Mouse (Mus musculus) thymus, adult 2 months (tissue): ENCODE data around the gene Hydin.
"Not testable (repeated sequence)": the region's sequence is repeated elsewhere in the genome, so short reads cannot be mapped to it uniquely, and the experiment has no call there.

Experiments
- CTCF ChIP-seq: fragments of 200-500 bp; IDR thresholded peaks from 2 replicates; pipeline ENCODE4 v1.5.1; 2012; ENCODE audit warnings: mild to moderate bottlenecking, control low read depth, low read length, moderate library complexity, borderline replicate concordance; ENCODE audit not compliant: control insufficient read depth, poor library complexity, insufficient read depth; ENCODE audit errors: extremely low read depth
- POLR2A ChIP-seq: fragments of 200-500 bp; IDR thresholded peaks from 2 replicates; pipeline ENCODE4 v1.6.1; 2012; ENCODE audit warnings: mild to moderate bottlenecking, low read length, control low read depth, moderate library complexity; ENCODE audit not compliant: control insufficient read depth, poor library complexity, insufficient read depth; ENCODE audit errors: extremely low read depth

DNA sequence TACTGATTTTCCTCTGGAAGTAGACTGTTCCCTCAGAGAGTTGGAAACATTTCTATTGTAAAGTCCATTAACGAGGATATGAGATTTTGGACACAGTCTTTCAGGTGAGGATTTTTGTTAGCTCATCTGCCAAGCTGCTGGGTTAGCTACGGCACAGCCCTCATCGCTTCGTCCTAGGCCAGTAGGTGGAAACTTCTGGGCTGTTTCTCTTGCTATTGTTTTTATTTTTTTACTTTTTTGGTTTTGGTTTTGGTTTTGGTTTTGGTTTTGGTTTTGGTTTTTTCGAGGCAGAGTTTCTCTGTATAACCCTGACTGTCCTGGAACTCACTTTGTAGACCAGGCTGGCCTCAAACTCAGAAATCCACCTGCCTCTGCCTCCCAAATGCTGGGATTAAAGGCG is 117.9 kb downstream of the Hydin start:
- TF ChIP-seq CTCF, POLR2A: not testable (repeated sequence)
